Mouse (Mus musculus): Measurements from ENCODE around the gene 4930524B15Rik.
A peak's percentile ranks its signal among the peaks of the same experiment; 100 is the strongest.
"Not testable (repeated sequence)": the region's sequence is repeated elsewhere in the genome, so short reads cannot be mapped to it uniquely, and the experiment has no call there.

Gene 4930524B15Rik

GRCm38 (mm10) chr11:31965256-31966134, at the start of gene 4930524B15Rik:
4930524B15Rik (plus strand) TSS chr11:31965592.
- no peak for DNase-seq (ENCODE audit: low spot score in 2 of 2)

- DNase-seq (ENCODE audit: low spot score in 2 of 2): no peak
Measured at GRCm38 (mm10) chr11:31917769-31918168, 47.6 kb upstream of the 4930524B15Rik start.

- no peak for DNase-seq (ENCODE audit: low spot score in 2 of 2)
Measured at GRCm38 (mm10) chr11:31930051-31930450, 35.3 kb upstream of the 4930524B15Rik start.

GRCm38 (mm10) chr11:31935652-31936051, 29.7 kb upstream of the 4930524B15Rik start:
- DNase-seq (ENCODE audit: low spot score in 2 of 2): no peak

GRCm38 (mm10) chr11:31936910-31937525, 28.4 kb upstream of the 4930524B15Rik start:
- no peak for DNase-seq (ENCODE audit: low spot score in 2 of 2)

GRCm38 (mm10) chr11:31940898-31941639, 24.3 kb upstream of the 4930524B15Rik start:
- peak; percentile 61 to 71 for DNase-seq (ENCODE audit: low spot score in 2 of 2)

- DNase-seq (ENCODE audit: low spot score in 2 of 2): no peak
Measured at GRCm38 (mm10) chr11:31941640-31942638, 23.5 kb upstream of the 4930524B15Rik start.

GRCm38 (mm10) chr11:31945471-31945870, 19.9 kb upstream of the 4930524B15Rik start:
- no peak for DNase-seq (ENCODE audit: low spot score in 2 of 2)

GRCm38 (mm10) chr11:31948462-31949330, 16.7 kb upstream of the 4930524B15Rik start:
- no peak for DNase-seq (ENCODE audit: low spot score in 2 of 2)

- DNase-seq (ENCODE audit: low spot score in 2 of 2): peak in 1 of 2 experiments; percentile 73
Measured at GRCm38 (mm10) chr11:31949331-31949785, 16.0 kb upstream of the 4930524B15Rik start.

- DNase-seq (ENCODE audit: low spot score in 2 of 2): no peak
Measured at GRCm38 (mm10) chr11:31960071-31960470, 5.3 kb upstream of the 4930524B15Rik start.

GRCm38 (mm10) chr11:31963993-31964392, 1.4 kb upstream of the 4930524B15Rik start:
- DNase-seq (ENCODE audit: low spot score in 2 of 2): no peak

- DNase-seq (ENCODE audit: low spot score in 2 of 2): no peak
Measured at GRCm38 (mm10) chr11:31974132-31974531, 8.7 kb downstream of the 4930524B15Rik start.

GRCm38 (mm10) chr11:31974826-31975225, 9.4 kb downstream of the 4930524B15Rik start:
- DNase-seq (ENCODE audit: low spot score in 2 of 2): no peak

- no peak for DNase-seq (ENCODE audit: low spot score in 2 of 2)
Measured at GRCm38 (mm10) chr11:31975678-31976077, 10.3 kb downstream of the 4930524B15Rik start.

- no peak for DNase-seq (ENCODE audit: low spot score in 2 of 2)
Measured at GRCm38 (mm10) chr11:31976137-31976536, 10.7 kb downstream of the 4930524B15Rik start.

- not testable (repeated sequence) for DNase-seq (ENCODE audit: low spot score in 2 of 2)
Measured at GRCm38 (mm10) chr11:31980089-31980488, 14.7 kb downstream of the 4930524B15Rik start.

GRCm38 (mm10) chr11:31981830-31982229, 16.4 kb downstream of the 4930524B15Rik start:
- no peak for DNase-seq (ENCODE audit: low spot score in 2 of 2)

- DNase-seq (ENCODE audit: low spot score in 2 of 2): not testable (repeated sequence)
Measured at GRCm38 (mm10) chr11:31982247-31982943, 17.0 kb downstream of the 4930524B15Rik start.

Measured in frontal cortex, postnatal 10 days (tissue).